Mouse (Mus musculus) midbrain, embryonic 11.5 days (tissue): ENCODE measurements at regions not wholly inside any gene's neighbourhood (a gene's known extent, or its start where the extent isn't known, plus 50 kb on each side); places are given as distances from the start of the nearest gene placed in this dataset.
"Not testable (repeated sequence)": the region's sequence is repeated elsewhere in the genome, so short reads cannot be mapped to it uniquely, and the experiment has no call there.

ENCODE experiments used
- ATAC-seq: fragments of 200-750 bp; cut with Nextera tagmentation; 2 replicates; pipeline ENCODE4 v1.8.0; 2017; ENCODE audit warnings: moderate TSS enrichment, moderate library complexity; ENCODE audit not compliant: low FRiP score
- DNase-seq: peaks from one replicate; pipeline ENCODE4 v3.0.0; 2015; ENCODE audit warnings: low spot score; ENCODE audit errors: missing footprints
- H3K27ac ChIP-seq: fragments of 300-500 bp; sonication (generic); 2 replicates; pipeline ENCODE4 v1.5.1; 2014; ENCODE audit warnings: low read depth, low read length
- H3K27me3 ChIP-seq: fragments of 300-500 bp; sonication (generic); 2 replicates; pipeline ENCODE4 v1.6.1; 2014; ENCODE audit warnings: mild to moderate bottlenecking, low read length, moderate library complexity, mixed read lengths; ENCODE audit not compliant: control insufficient read depth, insufficient read depth
- H3K36me3 ChIP-seq: fragments of 300-500 bp; sonication (generic); 2 replicates; pipeline ENCODE4 v1.6.1; 2014; ENCODE audit warnings: mild to moderate bottlenecking, low read length, moderate library complexity, mixed read lengths; ENCODE audit not compliant: control insufficient read depth, insufficient read depth
- H3K4me1 ChIP-seq: fragments of 300-500 bp; sonication (generic); 2 replicates; pipeline ENCODE4 v1.6.1; 2014; ENCODE audit warnings: low read length; ENCODE audit not compliant: control insufficient read depth, insufficient read depth
- H3K4me2 ChIP-seq: fragments of 300-500 bp; sonication (generic); 2 replicates; pipeline ENCODE4 v1.6.1; 2014; ENCODE audit warnings: mild to moderate bottlenecking, moderate library complexity
- H3K4me3 ChIP-seq: fragments of 300-500 bp; sonication (generic); 2 replicates; pipeline ENCODE4 v1.5.1; 2014; ENCODE audit warnings: low read depth, low read length
- H3K9ac ChIP-seq: fragments of 300-500 bp; sonication (generic); 2 replicates; pipeline ENCODE4 v1.6.1; 2014; ENCODE audit warnings: low read length
- H3K9me3 ChIP-seq: fragments of 300-500 bp; sonication (generic); 2 replicates; pipeline ENCODE4 v1.6.1; 2016; ENCODE audit warnings: low read length; ENCODE audit not compliant: control insufficient read depth
- WGBS: fragments of 180-500 bp; shearing (Covaris S2); extraction: QIAGEN DNeasy Blood & Tissue Kit; methylation state at CpG from one replicate; pipeline ENCODE4 v1.1.7; 2014; 5-methylcytosine and 5-hydroxymethylcytosine counted together

- Histone ChIP-seq H3K27me3 (no peaks in the 10 kb centered on the region), H3K27ac (no peak overlapping the region), H3K36me3 (no peaks in the 10 kb centered on the region), H3K4me2 (no peak overlapping the region), H3K9ac (no peak overlapping the region), H3K4me1 (no peaks in the 10 kb centered on the region), H3K9me3 (no peaks in the 10 kb centered on the region), H3K4me3 (no peak overlapping the region)
- DNase-seq (no peak), ATAC-seq (no peak)
- WGBS, result 87% methylated on average over 9 of the region's 9 CpGs
Observed at GRCm38 (mm10) chr8:57383746-57384320, 63.0 kb downstream of the Hand2 start.

DNA sequence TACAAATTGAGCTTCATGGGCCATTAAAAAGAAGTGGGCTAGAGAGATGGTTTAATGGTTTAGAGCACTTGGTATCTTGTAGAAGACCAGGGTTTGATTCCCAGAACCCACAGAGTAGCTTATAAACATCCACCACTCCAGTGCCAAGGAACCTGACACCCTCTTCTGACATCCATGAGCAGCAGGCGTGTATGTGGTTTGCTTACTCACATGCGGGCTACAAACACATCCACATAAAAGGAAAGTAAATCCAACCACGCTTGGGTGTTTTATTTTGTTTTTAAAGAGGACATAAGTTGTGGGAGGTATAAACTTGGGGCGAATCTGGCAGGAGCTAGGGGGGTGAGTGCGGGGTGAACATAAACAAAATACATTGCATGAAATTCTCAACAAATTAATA is 66.8 kb downstream of the Hand2 start:
- 88% methylated on average over 5 of the region's 5 CpGs for WGBS
- H3K9me3 ChIP-seq, result no peaks in the 10 kb centered on the region
- no peak overlapping the region for H3K27ac ChIP-seq
- no peaks in the 10 kb centered on the region for H3K27me3 ChIP-seq
- H3K4me3 ChIP-seq, result no peak overlapping the region
- no peak overlapping the region for H3K4me2 ChIP-seq
- DNase-seq (no peak), ATAC-seq (no peak)
- no peaks in the 10 kb centered on the region for H3K4me1 ChIP-seq
- H3K36me3 ChIP-seq, result no peaks in the 10 kb centered on the region
- H3K9ac ChIP-seq, result no peak overlapping the region

- Histone ChIP-seq H3K36me3 (no peaks in the 10 kb centered on the region), H3K27ac (no peak overlapping the region), H3K4me3 (no peak overlapping the region), H3K9ac (no peak overlapping the region), H3K4me2 (no peak overlapping the region), H3K27me3 (no peaks in the 10 kb centered on the region), H3K9me3 (no peaks in the 10 kb centered on the region), H3K4me1 (no peaks in the 10 kb centered on the region)
- DNase-seq, result no peak
- WGBS, result 93% methylated on average over 4 of the region's 4 CpGs
- no peak for ATAC-seq
Observed at GRCm38 (mm10) chr8:57388579-57388978, 67.1 kb upstream of the Scrg1 start.

DNA sequence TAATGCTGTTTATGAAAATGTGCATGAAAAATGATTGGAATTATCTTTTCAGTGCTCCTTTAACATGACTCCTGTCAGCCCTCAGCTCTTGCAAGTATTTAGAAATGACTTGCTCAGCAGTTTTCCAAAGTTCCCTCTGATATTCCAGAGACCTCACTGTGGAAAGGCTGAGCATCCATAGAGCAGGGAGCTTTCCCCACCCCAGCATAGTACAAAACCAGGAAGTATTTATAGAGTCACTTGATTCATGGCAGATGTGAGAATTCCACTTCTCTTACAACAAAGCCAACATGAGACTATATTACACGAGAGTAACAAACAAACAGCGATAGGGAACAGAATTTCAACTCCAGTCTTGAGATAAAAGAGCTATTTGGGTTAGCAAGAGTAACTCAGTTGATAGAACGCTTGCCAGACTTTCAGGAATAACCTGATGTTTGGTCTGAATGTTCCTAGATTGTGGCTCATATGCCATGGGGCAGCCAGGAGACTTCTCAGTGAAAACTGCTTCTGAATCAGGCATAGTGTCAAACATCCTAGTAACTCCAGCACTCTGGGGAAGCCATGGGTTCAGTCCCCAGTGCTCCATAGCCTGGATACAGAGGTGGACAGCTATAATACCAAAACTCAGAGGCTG is 57.6 kb upstream of the Scrg1 start:
- H3K27ac ChIP-seq, result no peak overlapping the region
- WGBS, result 87% methylated on average over 3 of the region's 3 CpGs
- no peaks in the 10 kb centered on the region for H3K27me3 ChIP-seq
- no peak overlapping the region for H3K4me2 ChIP-seq
- DNase-seq (peak; percentile 53), ATAC-seq (no peak)
- no peaks in the 10 kb centered on the region for H3K9me3 ChIP-seq
- peaks cover 6% of the 10 kb centered on the region; the same call in 1 of the 2 replicates for H3K4me1 ChIP-seq
- no peaks in the 10 kb centered on the region for H3K36me3 ChIP-seq
- H3K4me3 ChIP-seq, result no peak overlapping the region
- H3K9ac ChIP-seq, result no peak overlapping the region

DNA sequence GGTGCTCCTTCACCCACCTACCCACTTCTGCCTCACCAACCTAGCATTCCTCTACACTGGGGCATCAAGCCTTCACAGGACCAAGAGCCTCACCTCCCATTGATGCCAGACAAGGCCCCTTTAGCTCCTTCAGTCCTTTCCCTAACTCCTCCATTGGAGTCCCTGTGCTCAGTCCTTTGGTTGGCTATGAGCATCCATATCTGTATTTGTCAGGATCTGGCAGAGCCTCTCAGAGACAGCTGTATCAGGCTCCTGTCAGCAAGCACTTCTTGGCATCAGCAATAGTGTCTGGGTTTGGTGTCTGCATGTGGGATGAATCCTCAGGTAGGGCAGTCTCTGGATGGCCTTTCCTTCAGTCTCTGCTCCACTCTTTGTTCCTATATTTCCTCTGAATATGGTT is 55.6 kb upstream of the Scrg1 start:
- not testable (repeated sequence) for DNase-seq, H3K36me3 ChIP-seq, H3K4me2 ChIP-seq, H3K4me1 ChIP-seq, H3K9ac ChIP-seq, H3K27ac ChIP-seq, H3K9me3 ChIP-seq, H3K4me3 ChIP-seq, ATAC-seq, H3K27me3 ChIP-seq

DNA sequence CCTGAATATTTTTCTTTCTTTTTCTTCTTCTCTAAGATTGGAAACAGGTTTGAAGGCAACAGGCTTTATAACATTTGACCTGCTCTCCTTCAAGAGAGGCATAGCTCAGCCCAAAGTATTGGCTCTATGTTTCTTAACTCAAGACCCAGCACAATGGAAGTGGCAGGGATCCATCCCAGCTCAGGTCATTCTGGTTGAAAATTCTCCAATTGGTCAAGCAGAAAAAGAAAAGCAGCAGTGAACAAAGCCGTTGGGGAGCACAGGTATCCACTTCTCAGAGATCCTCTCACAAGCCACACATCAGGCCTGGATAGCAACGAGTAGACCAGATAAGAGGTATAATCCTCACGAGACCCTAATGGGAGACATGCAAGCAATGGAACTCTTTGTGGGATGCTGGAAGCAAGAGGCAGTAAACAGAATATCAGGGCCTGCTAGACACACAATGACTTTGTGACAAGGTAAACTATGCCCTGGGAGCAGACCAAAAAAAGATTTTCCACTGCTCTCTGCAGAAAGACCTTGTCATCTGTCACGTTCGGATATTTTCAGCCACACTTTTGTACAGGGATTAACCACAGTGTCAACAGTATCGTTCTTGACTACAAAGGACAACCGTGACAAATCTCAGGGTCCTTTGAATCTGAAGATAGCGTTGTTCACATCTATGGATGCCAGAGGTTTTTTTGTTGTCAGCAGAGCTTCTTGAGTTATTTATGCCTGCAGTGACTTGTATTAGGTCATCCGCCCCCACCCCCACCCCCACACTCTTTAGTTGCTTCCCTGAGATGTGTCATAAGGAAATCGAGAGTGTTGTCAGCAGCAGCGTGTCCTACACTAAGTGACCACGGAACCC is 54.7 kb upstream of the Scrg1 start:
- Histone ChIP-seq H3K27me3 (no peaks in the 10 kb centered on the region), H3K4me2 (no peak overlapping the region), H3K4me3 (no peak overlapping the region), H3K36me3 (no peaks in the 10 kb centered on the region), H3K4me1 (peaks cover 11% of the 10 kb centered on the region; the same call in 1 of the 2 replicates), H3K9me3 (no peaks in the 10 kb centered on the region), H3K9ac (no peak overlapping the region), H3K27ac (no peak overlapping the region)
- WGBS, result 35% methylated on average over 12 of the region's 12 CpGs
- peak; percentile 92 for DNase-seq
- ATAC-seq, result peak; percentile 87

DNA sequence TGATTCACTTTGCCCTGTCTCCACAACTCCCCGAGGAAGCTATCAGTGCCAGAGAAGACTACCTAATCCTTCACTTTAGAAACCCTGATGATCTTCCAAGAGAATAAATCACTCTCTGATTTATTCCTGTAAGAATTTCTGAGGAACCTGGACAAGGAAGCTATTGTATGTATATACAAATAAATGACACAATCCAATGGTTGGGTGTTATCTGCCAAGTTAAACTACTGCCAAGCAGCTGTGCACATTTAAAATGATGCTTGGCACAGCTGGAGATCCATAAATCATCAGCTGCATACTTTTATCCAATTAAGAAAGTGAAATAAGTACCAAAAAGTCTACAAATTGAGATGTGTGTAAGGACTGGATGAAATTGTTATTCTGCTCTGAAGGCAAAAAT is 54.1 kb upstream of the Scrg1 start:
- no peak overlapping the region for H3K4me2 ChIP-seq
- H3K4me3 ChIP-seq, result no peak overlapping the region
- no peaks in the 10 kb centered on the region for H3K36me3 ChIP-seq
- no peaks in the 10 kb centered on the region for H3K27me3 ChIP-seq
- DNase-seq (no peak), ATAC-seq (no peak)
- no peak overlapping the region for H3K9ac ChIP-seq
- 45% methylated on average over 1 of the region's 1 CpGs for WGBS
- no peak overlapping the region for H3K27ac ChIP-seq
- no peaks in the 10 kb centered on the region for H3K9me3 ChIP-seq
- peaks cover 11% of the 10 kb centered on the region; the same call in 1 of the 2 replicates for H3K4me1 ChIP-seq

DNA sequence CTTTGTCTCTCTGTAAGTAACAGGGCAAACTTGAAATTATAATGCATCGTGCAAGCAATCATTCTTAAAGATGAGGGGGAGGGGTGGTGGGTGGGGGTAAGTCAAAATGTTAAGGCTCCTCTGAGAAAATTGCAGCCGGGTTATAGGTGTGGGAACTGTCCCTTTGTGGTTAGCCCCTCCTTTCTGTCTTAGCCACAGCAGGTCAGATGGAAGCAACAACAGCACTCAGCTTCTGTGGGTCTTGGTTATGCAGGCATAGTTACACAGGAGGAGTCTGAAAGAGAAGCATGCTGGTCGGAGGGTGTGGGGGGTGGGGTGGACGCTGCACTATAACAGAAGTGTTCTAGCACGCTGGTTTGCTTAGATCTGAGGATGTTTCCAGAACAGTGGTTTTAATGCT is 53.5 kb upstream of the Scrg1 start:
- Histone ChIP-seq H3K4me1 (peaks cover 11% of the 10 kb centered on the region; the same call in 1 of the 2 replicates), H3K4me2 (no peak overlapping the region), H3K4me3 (no peak overlapping the region), H3K27ac (no peak overlapping the region), H3K9ac (no peak overlapping the region), H3K36me3 (no peaks in the 10 kb centered on the region), H3K9me3 (no peaks in the 10 kb centered on the region), H3K27me3 (no peaks in the 10 kb centered on the region)
- no peak for ATAC-seq
- WGBS, result 43% methylated on average over 5 of the region's 5 CpGs
- peak; percentile 82 for DNase-seq

DNA sequence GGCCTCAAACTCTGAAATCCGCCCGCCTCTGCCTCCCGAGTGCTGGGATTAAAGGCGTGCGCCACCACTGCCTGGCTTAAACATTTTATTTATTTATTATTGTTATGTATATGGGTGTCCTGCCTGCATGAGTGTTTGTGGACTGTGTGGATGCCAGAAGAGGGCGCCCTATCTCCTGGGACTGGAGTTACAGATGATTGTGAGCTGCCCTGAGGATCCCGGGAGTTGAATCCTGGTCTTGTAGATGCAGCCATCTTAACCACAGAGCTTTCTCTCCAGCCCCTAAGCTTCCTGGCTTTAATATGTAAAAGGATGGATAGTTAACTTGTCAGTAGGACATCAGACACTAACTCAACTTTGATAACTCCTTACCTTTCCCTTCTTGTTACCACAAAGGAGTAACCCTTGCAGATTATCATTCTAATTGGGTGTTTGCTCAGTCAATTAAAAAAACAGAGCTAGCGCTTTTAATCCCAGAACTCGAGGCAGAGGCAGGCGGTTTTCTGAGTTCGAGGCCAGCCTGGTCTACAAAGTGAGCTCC is 52.0 kb upstream of the Scrg1 start:
- ATAC-seq, result no peak
- Histone ChIP-seq H3K36me3 (no peaks in the 10 kb centered on the region), H3K27me3 (no peaks in the 10 kb centered on the region), H3K9ac (no peak overlapping the region), H3K4me2 (no peak overlapping the region), H3K27ac (no peak overlapping the region), H3K4me1 (peaks cover 11% of the 10 kb centered on the region; the same call in 1 of the 2 replicates), H3K9me3 (no peaks in the 10 kb centered on the region), H3K4me3 (no peak overlapping the region)
- WGBS, result 82% methylated on average over 11 of the region's 11 CpGs
- peak; percentile 69 for DNase-seq
